Mouse (Mus musculus) CH12.LX (cell line): ENCODE measurements around the gene Prdm8. TPM values are rescaled to one million over a fixed set of nuclear protein-coding genes. Genes with fewer than 3 reads are reported as not detected.

Experiments
- DNase-seq: peaks from one replicate; pipeline ENCODE4 v3.0.0-alpha.2; 2013; ENCODE audit errors: extremely low read depth
- H3K27ac ChIP-seq: 2 replicates; pipeline ENCODE4 v1.5.1; 2012; ENCODE audit warnings: low read depth, mild to moderate bottlenecking, control low read depth, moderate library complexity; ENCODE audit not compliant: insufficient read depth
- H3K27me3 ChIP-seq: replicated peaks from 2 replicates; pipeline ENCODE3; 2012; ENCODE audit warnings: inconsistent platforms
- H3K36me3 ChIP-seq, 2 experiments: replicated peaks in 1 of 2; 2 replicates each; pipeline versions ENCODE3 to v1.6.1; 2012; ENCODE audit warnings: inconsistent platforms in 1 of 2, low read length in 1 of 2, mild to moderate bottlenecking in 1 of 2, mixed read lengths in 1 of 2, moderate library complexity in 1 of 2; ENCODE audit not compliant: control insufficient read depth in 1 of 2, insufficient read depth in 1 of 2
- H3K4me1 ChIP-seq, 2 experiments: 2 replicates each; pipeline ENCODE4 v1.6.1; 2012; ENCODE audit warnings: inconsistent platforms in 1 of 2, moderate library complexity in 1 of 2; ENCODE audit not compliant: insufficient read depth in 2 of 2, control insufficient read depth in 1 of 2
- H3K4me2 ChIP-seq: 2 replicates; pipeline ENCODE4 v1.6.1; 2012; ENCODE audit warnings: low read depth, mild to moderate bottlenecking, control low read depth; ENCODE audit not compliant: poor library complexity, insufficient read depth, severe bottlenecking
- H3K4me3 ChIP-seq, 3 experiments: fragments of 150-350 bp in 1 of 3; sonication (generic) in 1 of 3; replicated peaks in 1 of 3; 2 replicates each; pipeline versions ENCODE3 to v1.5.1; 2011 to 2012; ENCODE audit warnings: low read depth in 2 of 3, low read length in 2 of 3, mild to moderate bottlenecking in 2 of 3, moderate library complexity in 2 of 3, control low read depth in 1 of 3, improper control_type of control experiment in 1 of 3, inconsistent platforms in 1 of 3, mixed read lengths in 1 of 3; ENCODE audit not compliant: poor library complexity in 1 of 3
- H3K79me2 ChIP-seq: replicated peaks from 2 replicates; pipeline ENCODE4 v1.6.1; 2012; ENCODE audit warnings: mild to moderate bottlenecking, moderate library complexity; ENCODE audit not compliant: control insufficient read depth, poor library complexity, insufficient read depth, severe bottlenecking; ENCODE audit errors: extremely low read depth
- H3K9ac ChIP-seq: 2 replicates; pipeline ENCODE4 v1.6.1; 2012; ENCODE audit warnings: low read depth, mild to moderate bottlenecking, control low read depth, moderate library complexity; ENCODE audit not compliant: insufficient read depth
- H3K9me3 ChIP-seq: replicated peaks from 2 replicates; pipeline ENCODE3; 2012; ENCODE audit warnings: low read length, inconsistent platforms, mixed read lengths
- CHD1 ChIP-seq: IDR thresholded peaks from 2 replicates; pipeline ENCODE4 v1.6.1; 2012; ENCODE audit warnings: low read depth, low read length, improper control_type of control experiment, inconsistent platforms
- CHD2 ChIP-seq: IDR thresholded peaks from 2 replicates; pipeline ENCODE4 v1.6.1; 2011; ENCODE audit warnings: low read length, improper control_type of control experiment
- ETS1 ChIP-seq: conservative IDR thresholded peaks from 2 replicates; pipeline ENCODE4 v1.6.1; 2012; ENCODE audit warnings: low read depth, mild to moderate bottlenecking, inconsistent platforms, low read length, improper control_type of control experiment, moderate library complexity
- IRF4 ChIP-seq: IDR thresholded peaks from 2 replicates; pipeline ENCODE4 v1.6.1; 2014; ENCODE audit warnings: low read depth, mild to moderate bottlenecking, inconsistent platforms, low read length, improper control_type of control experiment
- MAFK ChIP-seq: IDR thresholded peaks from 2 replicates; pipeline ENCODE4 v1.6.1; 2011; ENCODE audit warnings: low read length, improper control_type of control experiment; ENCODE audit not compliant: insufficient replicate concordance
- MAZ ChIP-seq: IDR thresholded peaks from 2 replicates; pipeline ENCODE4 v1.6.1; 2012; ENCODE audit warnings: low read depth, mild to moderate bottlenecking, inconsistent platforms, low read length, improper control_type of control experiment, moderate library complexity
- NELFE ChIP-seq: IDR thresholded peaks from 2 replicates; pipeline ENCODE4 v1.6.1; 2011; ENCODE audit warnings: low read depth, low read length, improper control_type of control experiment
- NRF1 ChIP-seq: IDR thresholded peaks from 2 replicates; pipeline ENCODE4 v1.6.1; 2014; ENCODE audit warnings: low read depth, mild to moderate bottlenecking, inconsistent platforms, low read length, improper control_type of control experiment, moderate library complexity
- POLR2AphosphoS2 ChIP-seq: IDR thresholded peaks from 2 replicates; pipeline ENCODE4 v1.6.1; 2011; ENCODE audit warnings: low read depth, low read length, improper control_type of control experiment
- RAD21 ChIP-seq: IDR thresholded peaks from 2 replicates; pipeline ENCODE4 v1.6.1; 2011; ENCODE audit warnings: low read depth, mild to moderate bottlenecking, low read length, improper control_type of control experiment, moderate library complexity
- SIN3A ChIP-seq: IDR thresholded peaks from 2 replicates; pipeline ENCODE4 v1.6.1; 2012; ENCODE audit warnings: low read length, improper control_type of control experiment, inconsistent platforms
- TBP ChIP-seq: conservative IDR thresholded peaks from 2 replicates; pipeline ENCODE4 v1.6.1; 2011; ENCODE audit warnings: low read depth, low read length, improper control_type of control experiment
- UBTF ChIP-seq: IDR thresholded peaks from 2 replicates; pipeline ENCODE4 v1.6.1; 2012; ENCODE audit warnings: low read depth, mild to moderate bottlenecking, inconsistent platforms, low read length, improper control_type of control experiment, moderate library complexity
- USF1 ChIP-seq: IDR thresholded peaks from 2 replicates; pipeline ENCODE4 v1.6.1; 2014; ENCODE audit warnings: low read depth, mild to moderate bottlenecking, inconsistent platforms, low read length, improper control_type of control experiment
- USF2 ChIP-seq: conservative IDR thresholded peaks from 2 replicates; pipeline ENCODE4 v1.6.1; 2011; ENCODE audit warnings: low read depth, low read length, improper control_type of control experiment
- ZKSCAN1 ChIP-seq: IDR thresholded peaks from 2 replicates; pipeline ENCODE4 v1.6.1; 2012; ENCODE audit warnings: low read depth, inconsistent platforms, low read length, improper control_type of control experiment, borderline replicate concordance
- dilution Hi-C: fragments of 300-500 bp; cut with MboI; formaldehyde crosslinking; loops from 2 replicates; pipeline ENCODE4 v1.14.3; 2020; ENCODE audit warnings: low sequenced_read_pairs; ENCODE audit not compliant: extremely low pct_unique_long_range_greater_than_20kb, extremely low pct_ligation_motif_present
- in situ Hi-C: fragments of 300-500 bp; cut with MboI; formaldehyde crosslinking; loops from 3 replicates; pipeline ENCODE4 v1.14.3; 2019; ENCODE audit warnings: low sequenced_read_pairs, low pct_ligation_motif_present, low pct_unique_long_range_greater_than_20kb, mixed read lengths
- polyA plus RNA-seq: library from polyadenylated mRNA; unstranded; fragments of >175 nt; gene quantifications from 2 replicates; pipeline ENCODE4 v1.2.1, GENCODE M21; 2012; ENCODE audit warnings: low read depth; ENCODE audit not compliant: insufficient read length
- total RNA-seq, 2 experiments: library from RNA; depleted of rRNA; stranded (reverse); fragments of 300-350 nt in 1 of 2; fragments of >200 nt in 1 of 2; gene quantifications; 2 replicates each; pipeline ENCODE4 v1.2.3; 2012 to 2014

The Prdm8 gene
- total and polyA plus RNA-seq, 3 experiments, result 0.04 to 0.08 (median 0.06) TPM

- no peak overlapping the region for H3K27ac ChIP-seq
- H3K4me2 ChIP-seq, result no peak overlapping the region
- TF ChIP-seq ETS1 (no peak), UBTF (no peak), USF1 (no peak), CHD2 (no peak), CHD1 (no peak), POLR2AphosphoS2 (no peak), USF2 (no peak), SIN3A (no peak), ZKSCAN1 (no peak), NELFE (no peak), NRF1 (no peak), MAZ (no peak)
- no peak overlapping the region for H3K9ac ChIP-seq
- no peak overlapping the region for H3K4me3 ChIP-seq
- dilution Hi-C loops (no loop called here), in situ Hi-C loops (no loop called here)
- no peaks in the 10 kb centered on the region for H3K36me3 ChIP-seq
- H3K9me3 ChIP-seq, result no peaks in the 10 kb centered on the region
- no peaks in the 10 kb centered on the region for H3K4me1 ChIP-seq
- DNase-seq, result no peak
- H3K79me2 ChIP-seq, result no peaks in the 10 kb centered on the region
- H3K27me3 ChIP-seq, result no peaks in the 10 kb centered on the region
These were observed 2.7 kb downstream of the Prdm8 start for GRCm38 (mm10) chr5:98169376-98170351.

- Histone ChIP-seq H3K27me3 (no peaks in the 10 kb centered on the region), H3K36me3 (no peaks in the 10 kb centered on the region), H3K9ac (no peak overlapping the region), H3K4me1 (no peaks in the 10 kb centered on the region), H3K4me3 (no peak overlapping the region), H3K27ac (no peak overlapping the region), H3K9me3 (no peaks in the 10 kb centered on the region), H3K79me2 (no peaks in the 10 kb centered on the region), H3K4me2 (no peak overlapping the region)
- DNase-seq, result no peak
- dilution Hi-C loops (no loop called here), in situ Hi-C loops (no loop called here)
- TF ChIP-seq USF1, result no peak
- TF ChIP-seq RAD21, result no peak
- TF ChIP-seq ZKSCAN1, result no peak
- TF ChIP-seq IRF4, result no peak
- TF ChIP-seq MAFK, result no peak
- no peak for TF ChIP-seq TBP
- TF ChIP-seq POLR2AphosphoS2, result no peak
These were observed 4.7 kb downstream of the Prdm8 start for GRCm38 (mm10) chr5:98171651-98172230.
